Mouse (Mus musculus) brain, adult 10 weeks (tissue): ENCODE measurements around the gene B3gat3. TPM values are rescaled to one million over a fixed set of nuclear protein-coding genes. Genes with fewer than 3 reads are reported as not detected.

Experiments used
- polyA plus RNA-seq: library from polyadenylated mRNA; stranded (reverse); fragments of 350-450 nt; fragmentation: Illumina TruSeq; extraction: RNeasy Lipid Tissue Mini Kit (QIAGEN cat#74804); gene quantifications from one replicate; pipeline ENCODE4 v1.2.3, GENCODE M21; 2015; ENCODE audit warnings: low read depth, low replicate concordance

Gene B3gat3
- polyA plus RNA-seq: 219 TPM

GRCm38 (mm10) chr19:8920073-8920736 lies at the start of gene B3gat3:
B3gat3 (plus strand) TSS chr19:8920374.

GRCm38 (mm10) chr19:8871267-8872186 lies 48.6 kb upstream of the B3gat3 start, which contains the start of gene Ubxn1:
Ubxn1 (plus strand) TSS chr19:8871496.

GRCm38 (mm10) chr19:8880311-8881033 lies 39.7 kb upstream of the B3gat3 start, which contains the start of gene Uqcc3:
Uqcc3 (minus strand) TSS chr19:8880923.

GRCm38 (mm10) chr19:8883616-8884015 lies 36.6 kb upstream of the B3gat3 start, which contains the start of the genes Lbhd1 and Gm49403:
Lbhd1 (plus strand) TSS chr19:8883732.
Gm49403 (plus strand) TSS chr19:8883930.

GRCm38 (mm10) chr19:8888511-8889385 lies 31.4 kb upstream of the B3gat3 start, which contains the start of the genes 1810009A15Rik and Gm49416:
1810009A15Rik (plus strand) TSS chr19:8888853.
Gm49416 (plus strand) TSS chr19:8888926.

GRCm38 (mm10) chr19:8892829-8893766 lies 27.1 kb upstream of the B3gat3 start, which contains the start of gene Ints5:
Ints5 (plus strand) TSS chr19:8893005.

GRCm38 (mm10) chr19:8897865-8898495 lies 22.2 kb upstream of the B3gat3 start, which contains the start of gene Ganab:
Ganab (plus strand) TSS chr19:8898071.

GRCm38 (mm10) chr19:8929224-8930088 lies 9.3 kb downstream of the B3gat3 start, which contains the start of the genes Rom1 and Eml3:
Rom1 (minus strand) TSS chr19:8929356.
Eml3 (plus strand) TSS chr19:8929552.

GRCm38 (mm10) chr19:8941515-8942217 lies 21.5 kb downstream of the B3gat3 start, which contains the start of gene Mta2:
Mta2 (plus strand) TSS chr19:8941875.

GRCm38 (mm10) chr19:8953135-8954039 lies 33.2 kb downstream of the B3gat3 start, which contains the start of gene Tut1:
Tut1 (plus strand) TSS chr19:8953847.

GRCm38 (mm10) chr19:8966590-8967372 lies 46.6 kb downstream of the B3gat3 start, which contains the start of gene Eef1g:
Eef1g (plus strand) TSS chr19:8967041.

